Mouse (Mus musculus) intestine, postnatal 0 days (tissue): ENCODE results near the gene Zfp867. TPM values are rescaled to one million over a fixed set of nuclear protein-coding genes. Genes with fewer than 3 reads are reported as not detected.

Source experiments
- ATAC-seq: fragments of 200-750 bp; cut with Nextera tagmentation; 2 replicates; pipeline ENCODE4 v1.8.0; 2017; ENCODE audit warnings: mild to moderate bottlenecking, moderate TSS enrichment, moderate library complexity
- H3K27ac ChIP-seq: fragments of 300-500 bp; sonication (generic); 2 replicates; pipeline ENCODE4 v1.5.1; 2014; ENCODE audit warnings: mild to moderate bottlenecking, low read depth, low read length, moderate library complexity
- H3K27me3 ChIP-seq: fragments of 300-500 bp; sonication (generic); replicated peaks from 2 replicates; pipeline ENCODE4 v1.6.1; 2014; ENCODE audit warnings: low read length, mixed read lengths; ENCODE audit not compliant: control insufficient read depth, insufficient read depth
- H3K36me3 ChIP-seq: fragments of 300-500 bp; sonication (generic); 2 replicates; pipeline ENCODE4 v1.6.1; 2014; ENCODE audit warnings: mild to moderate bottlenecking, moderate library complexity; ENCODE audit not compliant: control insufficient read depth, insufficient read depth
- H3K4me1 ChIP-seq: fragments of 300-500 bp; sonication (generic); replicated peaks from 2 replicates; pipeline ENCODE4 v1.6.1; 2014; ENCODE audit warnings: antibody characterized with exemption, low read length, mixed read lengths; ENCODE audit not compliant: control insufficient read depth, insufficient read depth
- H3K4me2 ChIP-seq: fragments of 300-500 bp; sonication (generic); replicated peaks from 2 replicates; pipeline ENCODE4 v1.6.1; 2014; ENCODE audit warnings: low read depth, mild to moderate bottlenecking, moderate library complexity
- H3K4me3 ChIP-seq: fragments of 300-500 bp; sonication (generic); 2 replicates; pipeline ENCODE4 v1.5.1; 2014; ENCODE audit warnings: low read depth, low read length
- H3K9ac ChIP-seq: fragments of 300-500 bp; sonication (generic); 2 replicates; pipeline ENCODE4 v1.6.1; 2014; ENCODE audit warnings: mild to moderate bottlenecking, low read depth, low read length
- H3K9me3 ChIP-seq: fragments of 300-500 bp; sonication (generic); 2 replicates; pipeline ENCODE4 v1.6.1; 2016; ENCODE audit warnings: mixed run types; ENCODE audit not compliant: control insufficient read depth
- CTCF ChIP-seq: sonication (generic); IDR thresholded peaks from 2 replicates; pipeline ENCODE4 v1.5.1; 2016; ENCODE audit warnings: low read depth, mild to moderate bottlenecking, control low read depth, antibody characterized with exemption, moderate library complexity
- WGBS: fragments of 180-500 bp; shearing (Covaris S2); extraction: QIAGEN DNeasy Blood & Tissue Kit; methylation state at CpG from one replicate; pipeline ENCODE4 v1.1.7; 2014; 5-methylcytosine and 5-hydroxymethylcytosine counted together
- polyA plus RNA-seq: library from polyadenylated mRNA; unstranded; fragments of >200 nt; fragmentation: Nextera tagmentation; extraction: Ambion mirVana; gene quantifications from 2 replicates; pipeline ENCODE4 v1.2.1, GENCODE M21; 2015

Zfp867 gene
- polyA plus RNA-seq, 1 experiment from 2014 or later = 2.1 TPM

- peak within 1 kb of the TSS; percentile 60 for H3K9ac ChIP-seq
- H3K27ac ChIP-seq = no peak within 1 kb of the TSS
- WGBS = 71% methylated on average over 4 of the region's 4 CpGs
- no peaks in the 10 kb centered on the region for H3K9me3 ChIP-seq
- H3K36me3 ChIP-seq = peaks cover 30% of the 10 kb centered on the region
- peaks cover 3% of the 10 kb centered on the region; the same call in 1 of the 2 replicates for H3K4me1 ChIP-seq
- no peaks in the 10 kb centered on the region for H3K27me3 ChIP-seq
- H3K4me3 ChIP-seq = peak within 1 kb of the TSS; percentile 65
- no peak for ATAC-seq
- no peak for TF ChIP-seq CTCF
- H3K4me2 ChIP-seq = peak within 1 kb of the TSS; percentile 98
Observed at GRCm38 (mm10) chr11:59451086-59451485, 21.2 kb downstream of the Zfp867 start, which contains the start of gene Snap47. Gene Snap47 (minus strand): TSS chr11:59451186.

GRCm38 (mm10) chr11:59450230-59450771 lies 22.0 kb downstream of the Zfp867 start:
- Histone ChIP-seq H3K4me1 (peaks cover 3% of the 10 kb centered on the region; the same call in 1 of the 2 replicates), H3K27me3 (no peaks in the 10 kb centered on the region), H3K9ac (peak overlapping the region; percentile 60), H3K9me3 (no peaks in the 10 kb centered on the region), H3K4me3 (peak overlapping the region; percentile 65), H3K4me2 (peak overlapping the region; percentile 98), H3K27ac (no peak overlapping the region), H3K36me3 (peaks cover 22% of the 10 kb centered on the region)
- ATAC-seq = peak; percentile 66
- peak; percentile 52 for TF ChIP-seq CTCF
- whole genome bisulfite sequencing = under 1% methylated on average over 38 of the region's 38 CpGs

- no peaks in the 10 kb centered on the region for H3K27me3 ChIP-seq
- H3K4me3 ChIP-seq = peak within 1 kb of the TSS; percentile 65
- H3K36me3 ChIP-seq = peaks cover 18% of the 10 kb centered on the region
- peak within 1 kb of the TSS; percentile 98 for H3K4me2 ChIP-seq
- ATAC-seq = peak; percentile 90
- H3K4me1 ChIP-seq = peaks cover 3% of the 10 kb centered on the region; the same call in 1 of the 2 replicates
- peak within 1 kb of the TSS; percentile 60 for H3K9ac ChIP-seq
- TF ChIP-seq CTCF = no peak
- under 1% methylated on average over 31 of the region's 40 CpGs for WGBS
- no peaks in the 10 kb centered on the region for H3K9me3 ChIP-seq
- H3K27ac ChIP-seq = no peak within 1 kb of the TSS
Observed at GRCm38 (mm10) chr11:59449741-59450229, 22.5 kb downstream of the Zfp867 start, which contains the start of gene Jmjd4. Gene Jmjd4 (plus strand): TSS chr11:59450045.

- no peak overlapping the region for H3K27ac ChIP-seq
- no peak overlapping the region for H3K4me3 ChIP-seq
- no peak overlapping the region for H3K4me2 ChIP-seq
- no peaks in the 10 kb centered on the region for H3K4me1 ChIP-seq
- ATAC-seq = no peak
- H3K36me3 ChIP-seq = no peaks in the 10 kb centered on the region; the same call in 1 of the 2 replicates
- H3K27me3 ChIP-seq = no peaks in the 10 kb centered on the region
- no peaks in the 10 kb centered on the region for H3K9me3 ChIP-seq
- peak; percentile 31 for TF ChIP-seq CTCF
- H3K9ac ChIP-seq = no peak overlapping the region
Observed at GRCm38 (mm10) chr11:59443102-59443501, 29.2 kb downstream of the Zfp867 start.

GRCm38 (mm10) chr11:59437954-59438353 lies 34.3 kb downstream of the Zfp867 start:
- Histone ChIP-seq H3K4me3 (no peak overlapping the region), H3K27ac (no peak overlapping the region), H3K9ac (no peak overlapping the region), H3K27me3 (no peaks in the 10 kb centered on the region), H3K9me3 (no peaks in the 10 kb centered on the region), H3K4me1 (no peaks in the 10 kb centered on the region), H3K4me2 (no peak overlapping the region), H3K36me3 (peaks cover 7% of the 10 kb centered on the region; the same call in 1 of the 2 replicates)
- 92% methylated on average over 12 of the region's 12 CpGs for WGBS
- ATAC-seq = no peak
- no peak for TF ChIP-seq CTCF

GRCm38 (mm10) chr11:59432261-59432660 lies 40.0 kb downstream of the Zfp867 start:
- no peak for TF ChIP-seq CTCF
- ATAC-seq = no peak

More at GRCm38 (mm10) chr11:59432261-59432660, 40.0 kb downstream of the Zfp867 start:
- H3K4me3 ChIP-seq = no peak overlapping the region
- 41% methylated on average over 3 of the region's 3 CpGs for WGBS
- H3K4me2 ChIP-seq = no peak overlapping the region
- no peak overlapping the region for H3K9ac ChIP-seq
- H3K9me3 ChIP-seq = no peaks in the 10 kb centered on the region
- peaks cover 19% of the 10 kb centered on the region; the same call in 1 of the 2 replicates for H3K36me3 ChIP-seq
- H3K4me1 ChIP-seq = no peaks in the 10 kb centered on the region
- no peak overlapping the region for H3K27ac ChIP-seq
- no peaks in the 10 kb centered on the region for H3K27me3 ChIP-seq
